Mouse (Mus musculus) embryonic fibroblast, embryonic 13.5 days (primary cell): ENCODE data around the gene Gabra1.

Experiments used
- CTCF ChIP-seq: IDR thresholded peaks from 2 replicates; pipeline ENCODE4 v1.5.1; 2011; ENCODE audit warnings: mild to moderate bottlenecking, control low read depth, low read length, moderate library complexity, borderline replicate concordance; ENCODE audit not compliant: insufficient read depth
- POLR2A ChIP-seq: IDR thresholded peaks from 2 replicates; pipeline ENCODE4 v1.6.1; 2011; ENCODE audit warnings: low read depth, mild to moderate bottlenecking, control low read depth, low read length, moderate library complexity

- TF ChIP-seq CTCF (no peak), POLR2A (no peak)
Observed at GRCm38 (mm10) chr11:42116931-42117330, 65.8 kb downstream of the Gabra1 start.
